Mouse (Mus musculus) stomach, postnatal 0 days (tissue): Measurements from ENCODE around the gene Reep3. TPM values are rescaled to one million over a fixed set of nuclear protein-coding genes. Genes with fewer than 3 reads are reported as not detected.
"Not testable (repeated sequence)": the region's sequence is repeated elsewhere in the genome, so short reads cannot be mapped to it uniquely, and the experiment has no call there.

Source experiments
- ATAC-seq: fragments of 200-750 bp; cut with Nextera tagmentation; 2 replicates; pipeline ENCODE4 v1.8.0; 2017; ENCODE audit not compliant: low FRiP score, low TSS enrichment
- DNase-seq: peaks from one replicate; pipeline ENCODE4 v3.0.0-alpha.2; 2016; ENCODE audit warnings: low spot score
- H3K27ac ChIP-seq: fragments of 300-500 bp; sonication (generic); replicated peaks from 2 replicates; pipeline ENCODE4 v1.5.1; 2014; ENCODE audit warnings: mild to moderate bottlenecking, control low read depth
- H3K27me3 ChIP-seq: fragments of 300-500 bp; sonication (generic); 2 replicates; pipeline ENCODE4 v1.6.1; 2014; ENCODE audit warnings: low read length; ENCODE audit not compliant: control insufficient read depth, insufficient read depth
- H3K36me3 ChIP-seq: fragments of 300-500 bp; sonication (generic); 2 replicates; pipeline ENCODE4 v1.6.1; 2014; ENCODE audit warnings: low read length, mixed read lengths; ENCODE audit not compliant: control insufficient read depth, insufficient read depth
- H3K4me1 ChIP-seq: fragments of 300-500 bp; sonication (generic); replicated peaks from 2 replicates; pipeline ENCODE4 v1.6.1; 2014; ENCODE audit warnings: antibody characterized with exemption; ENCODE audit not compliant: control insufficient read depth, insufficient read depth
- H3K4me2 ChIP-seq: fragments of 300-500 bp; sonication (generic); replicated peaks from 2 replicates; pipeline ENCODE4 v1.6.1; 2014; ENCODE audit warnings: low read depth, mild to moderate bottlenecking, control low read depth, moderate library complexity
- H3K4me3 ChIP-seq: fragments of 300-500 bp; sonication (generic); 2 replicates; pipeline ENCODE4 v1.5.1; 2014; ENCODE audit warnings: low read depth, low read length, control low read depth
- H3K9ac ChIP-seq: fragments of 300-500 bp; sonication (generic); 2 replicates; pipeline ENCODE4 v1.6.1; 2014; ENCODE audit warnings: mild to moderate bottlenecking, low read length, control low read depth, mixed read lengths
- H3K9me3 ChIP-seq: fragments of 300-500 bp; sonication (generic); 2 replicates; pipeline ENCODE4 v1.6.1; 2016; ENCODE audit warnings: low read length; ENCODE audit not compliant: control insufficient read depth
- CTCF ChIP-seq: IDR thresholded peaks from 2 replicates; pipeline ENCODE4 v1.5.1; 2016; ENCODE audit warnings: antibody characterized with exemption, low read depth, mild to moderate bottlenecking, moderate library complexity
- EP300 ChIP-seq: optimal IDR thresholded peaks from 2 replicates; pipeline ENCODE3; 2016; ENCODE audit warnings: antibody characterized with exemption
- WGBS: fragments of 180-500 bp; shearing (Covaris S2); extraction: QIAGEN DNeasy Blood & Tissue Kit; methylation state at CpG from one replicate; pipeline ENCODE4 v1.1.7; 2014; 5-methylcytosine and 5-hydroxymethylcytosine counted together
- polyA plus RNA-seq: library from polyadenylated mRNA; unstranded; fragments of >200 nt; fragmentation: Nextera tagmentation; extraction: Ambion mirVana; gene quantifications from 2 replicates; pipeline ENCODE4 v1.2.1, GENCODE M21; 2015

The Reep3 gene
- polyA plus RNA-seq, 1 experiment from 2014 or later: 38.6 TPM

- H3K9me3 ChIP-seq: no peaks in the 10 kb centered on the region
- 0 out of 2 replicates have a peak, but pooled peaks cover 2% of the 10 kb centered on the region for H3K4me1 ChIP-seq
- peak overlapping the region; percentile 95 for H3K27ac ChIP-seq
- H3K4me3 ChIP-seq: peak overlapping the region; percentile 13
- DNase-seq (peak; percentile 84), ATAC-seq (peak; percentile 91)
- H3K36me3 ChIP-seq: no peaks in the 10 kb centered on the region
- H3K9ac ChIP-seq: peak overlapping the region; percentile 58
- WGBS: 12% methylated on average over 30 of the region's 30 CpGs
- TF ChIP-seq CTCF (no peak), EP300 (peak; percentile 18)
- H3K4me2 ChIP-seq: peak overlapping the region; percentile 70
- H3K27me3 ChIP-seq: no peaks in the 10 kb centered on the region
These were observed 94.3 kb downstream of the Reep3 start for GRCm38 (mm10) chr10:67002207-67003008.

DNA sequence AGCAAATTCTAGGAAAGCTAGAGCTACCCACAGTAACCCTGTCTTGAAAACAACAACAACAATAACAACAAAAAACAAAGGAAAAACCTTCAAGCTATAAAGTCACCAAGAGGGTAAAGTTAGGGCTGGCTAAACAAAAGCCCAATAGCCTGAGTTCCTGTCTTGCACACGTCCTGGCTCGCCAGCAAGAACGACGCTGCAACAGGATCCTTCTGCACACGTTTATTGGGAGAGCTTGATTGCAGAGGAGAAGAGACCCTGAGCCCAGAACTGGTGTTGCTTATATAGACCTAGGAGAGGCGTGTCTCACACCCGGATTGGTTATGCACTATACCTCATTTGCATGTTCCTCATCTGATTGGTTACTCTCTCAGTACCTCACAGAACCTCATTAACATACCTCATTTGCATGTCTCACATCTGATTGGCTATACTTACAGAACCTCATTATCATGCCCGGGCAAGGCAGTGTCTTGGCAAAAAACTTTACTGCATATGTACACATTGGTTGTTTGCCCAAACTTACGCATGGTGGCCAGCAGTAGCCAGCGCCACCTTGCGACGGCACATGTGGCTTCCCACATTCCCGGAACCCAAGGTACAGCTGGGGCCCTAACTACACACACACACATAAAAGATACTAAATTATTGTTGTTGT, 95.7 kb downstream of the Reep3 start:
- H3K4me1 ChIP-seq, DNase-seq, H3K4me2 ChIP-seq, H3K27ac ChIP-seq, H3K9ac ChIP-seq, H3K4me3 ChIP-seq, H3K36me3 ChIP-seq, ATAC-seq, H3K9me3 ChIP-seq, H3K27me3 ChIP-seq: not testable (repeated sequence)
- WGBS: 86% methylated on average over 13 of the region's 13 CpGs

- H3K9ac ChIP-seq: no peak overlapping the region
- H3K27me3 ChIP-seq: no peaks in the 10 kb centered on the region
- ATAC-seq: no peak
- H3K4me2 ChIP-seq: no peak overlapping the region
- H3K36me3 ChIP-seq: no peaks in the 10 kb centered on the region
- H3K4me1 ChIP-seq: 0 out of 2 replicates have a peak, but pooled peaks cover 2% of the 10 kb centered on the region
- no peak overlapping the region for H3K27ac ChIP-seq
- H3K4me3 ChIP-seq: no peak overlapping the region
- no peak for DNase-seq
- H3K9me3 ChIP-seq: no peaks in the 10 kb centered on the region
- WGBS: 88% methylated on average over 5 of the region's 5 CpGs
- TF ChIP-seq EP300 (no peak), CTCF (no peak)
These were observed 96.6 kb downstream of the Reep3 start for GRCm38 (mm10) chr10:67000136-67000535.

DNA sequence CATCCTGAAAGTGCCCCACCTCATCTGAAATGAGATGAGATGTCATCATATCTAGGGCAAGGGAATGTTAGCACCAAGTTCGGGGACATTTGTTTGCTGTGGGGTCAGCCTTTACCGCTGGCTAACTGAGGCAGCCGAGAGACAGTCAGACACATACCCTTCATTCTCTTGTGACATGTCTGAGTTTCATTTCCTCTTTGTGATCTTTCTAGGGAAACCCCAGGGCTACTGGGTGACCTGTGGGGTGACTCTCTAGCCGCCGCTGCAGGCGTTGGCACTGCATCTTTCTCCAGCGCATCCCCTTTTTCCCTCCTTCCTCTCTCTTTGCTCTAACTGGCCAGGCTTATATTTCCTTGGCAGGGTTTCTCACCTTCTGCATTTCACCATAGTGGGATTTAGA, 98.0 kb downstream of the Reep3 start:
- Histone ChIP-seq H3K36me3 (no peaks in the 10 kb centered on the region), H3K27ac (no peak overlapping the region), H3K9ac (no peak overlapping the region), H3K4me2 (no peak overlapping the region), H3K27me3 (no peaks in the 10 kb centered on the region), H3K9me3 (no peaks in the 10 kb centered on the region), H3K4me1 (0 out of 2 replicates have a peak, but pooled peaks cover 2% of the 10 kb centered on the region), H3K4me3 (no peak overlapping the region)
- WGBS: 88% methylated on average over 7 of the region's 7 CpGs
- TF ChIP-seq EP300: no peak
- no peak for TF ChIP-seq CTCF
- DNase-seq: no peak
- no peak for ATAC-seq

DNA sequence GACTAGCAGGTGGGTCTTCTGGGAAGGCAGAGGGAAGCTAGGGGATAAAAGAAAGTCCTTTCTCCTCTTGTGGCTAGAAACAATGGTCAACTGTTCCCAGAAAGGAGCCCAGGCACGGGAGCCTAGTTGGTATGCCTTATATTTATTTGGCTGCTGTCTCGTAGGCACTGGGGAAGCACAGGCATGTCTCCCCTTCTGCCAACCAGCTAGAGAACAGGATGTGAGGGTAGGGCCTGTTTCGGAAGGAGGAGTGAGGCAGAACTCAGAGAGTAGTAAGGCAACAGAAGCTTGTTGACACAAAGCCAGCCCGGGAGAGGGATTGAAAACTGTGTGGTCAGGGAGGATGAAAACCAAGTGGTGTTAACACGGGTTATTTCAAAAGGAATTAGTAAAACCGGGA, 101.6 kb downstream of the Reep3 start:
- Histone ChIP-seq H3K9ac (no peak overlapping the region), H3K4me2 (no peak overlapping the region), H3K4me1 (no peaks in the 10 kb centered on the region), H3K36me3 (no peaks in the 10 kb centered on the region), H3K4me3 (no peak overlapping the region), H3K27ac (peak overlapping the region; percentile 1), H3K9me3 (no peaks in the 10 kb centered on the region), H3K27me3 (no peaks in the 10 kb centered on the region)
- ATAC-seq (no peak), DNase-seq (peak; percentile 18)
- 29% methylated on average over 6 of the region's 6 CpGs for WGBS
- TF ChIP-seq CTCF (no peak), EP300 (no peak)

- Histone ChIP-seq H3K27me3 (no peaks in the 10 kb centered on the region), H3K4me3 (no peak overlapping the region), H3K36me3 (no peaks in the 10 kb centered on the region), H3K4me2 (no peak overlapping the region), H3K4me1 (no peaks in the 10 kb centered on the region), H3K9me3 (no peaks in the 10 kb centered on the region), H3K27ac (peak overlapping the region; percentile 1; the same call in 1 of the 2 replicates), H3K9ac (0 out of 2 replicates have a peak overlapping the region, but pooled peaks have one; percentile 5)
- TF ChIP-seq CTCF (no peak), EP300 (no peak)
- 27% methylated on average over 5 of the region's 5 CpGs for WGBS
- ATAC-seq (peak; percentile 51; the same call in 1 of the 2 replicates), DNase-seq (peak; percentile 29)
These were observed 102.3 kb downstream of the Reep3 start for GRCm38 (mm10) chr10:66994469-66994868.
